Mouse (Mus musculus): Measurements from ENCODE around the gene Hist1h1t.

Gene Hist1h1t

GRCm38 (mm10) chr13:23737091-23737490 is 41.5 kb downstream of the Hist1h1t start:
- DNase-seq (ENCODE audit: low spot score), result no peak

- DNase-seq (ENCODE audit: low spot score), result no peak
Measured at GRCm38 (mm10) chr13:23738041-23738440, 42.4 kb downstream of the Hist1h1t start.

DNA sequence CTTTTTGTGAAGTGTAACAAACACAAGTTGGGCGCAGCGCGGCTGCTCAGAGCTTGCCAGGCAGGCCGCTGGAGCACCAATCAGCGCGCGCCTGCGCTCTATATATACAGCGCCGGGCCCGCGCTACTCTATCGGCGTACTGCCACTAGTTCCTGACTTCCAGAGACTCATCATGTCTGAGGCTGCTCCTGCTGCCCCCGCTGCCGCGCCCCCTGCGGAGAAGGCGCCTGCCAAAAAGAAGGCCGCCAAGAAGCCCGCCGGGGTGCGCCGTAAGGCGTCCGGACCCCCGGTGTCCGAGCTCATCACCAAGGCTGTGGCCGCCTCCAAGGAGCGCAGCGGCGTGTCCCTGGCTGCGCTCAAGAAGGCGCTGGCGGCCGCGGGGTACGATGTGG is 43.1 kb downstream of the Hist1h1t start, which contains the start of gene Hist1h1c:
Gene Hist1h1c, plus strand, starts transcription at position 132 of the 392 bp plus-strand sequence.
- DNase-seq (ENCODE audit: low spot score), result peak; percentile 91

DNA sequence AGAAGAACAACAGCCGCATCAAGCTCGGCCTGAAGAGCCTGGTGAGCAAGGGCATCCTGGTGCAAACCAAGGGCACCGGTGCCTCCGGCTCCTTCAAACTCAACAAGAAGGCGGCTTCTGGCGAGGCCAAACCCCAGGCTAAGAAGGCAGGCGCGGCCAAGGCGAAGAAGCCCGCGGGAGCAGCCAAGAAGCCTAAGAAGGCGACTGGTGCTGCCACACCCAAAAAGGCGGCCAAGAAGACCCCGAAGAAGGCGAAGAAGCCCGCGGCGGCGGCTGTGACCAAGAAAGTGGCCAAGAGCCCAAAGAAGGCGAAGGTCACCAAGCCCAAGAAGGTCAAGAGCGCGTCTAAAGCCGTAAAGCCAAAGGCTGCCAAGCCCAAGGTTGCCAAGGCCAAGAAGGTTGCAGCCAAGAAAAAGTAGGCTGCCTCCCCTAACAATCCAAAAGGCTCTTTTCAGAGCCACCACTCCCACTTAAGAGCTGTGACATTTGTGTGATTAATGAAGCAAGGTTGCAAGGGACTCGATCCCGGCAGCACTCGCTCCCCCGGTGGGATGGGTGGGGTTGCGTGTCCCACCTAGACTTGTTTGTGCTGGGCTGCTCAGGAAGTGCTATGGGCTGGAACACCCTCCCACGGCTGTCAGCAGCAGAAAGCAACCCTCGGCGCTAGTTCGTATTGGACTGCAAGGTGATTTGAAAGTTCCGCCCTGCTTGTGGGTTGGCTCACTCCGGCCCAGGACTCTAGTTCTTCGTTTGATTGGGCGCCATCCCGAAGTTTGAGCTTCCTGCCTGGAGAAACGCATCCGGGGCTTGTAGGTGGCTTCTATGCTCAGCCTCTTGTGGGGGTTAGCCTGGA is 43.7 kb downstream of the Hist1h1t start:
- peak; percentile 94 for DNase-seq (ENCODE audit: low spot score)

DNA sequence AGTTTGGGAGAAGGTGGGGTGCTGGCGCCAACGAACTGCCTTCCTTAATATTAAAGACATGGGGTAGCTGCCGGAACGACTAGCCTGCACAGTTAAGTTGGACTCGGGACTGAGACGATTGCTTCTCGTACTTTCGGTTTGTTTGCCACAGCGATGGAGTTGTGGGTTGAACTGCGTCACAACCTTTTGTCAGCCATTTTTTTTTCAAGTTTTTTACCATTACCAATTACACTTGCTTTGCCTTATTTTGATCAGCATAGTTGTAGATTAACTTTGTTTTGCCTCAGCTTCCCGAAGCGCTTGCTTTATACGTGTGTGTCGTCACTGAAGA is 44.3 kb downstream of the Hist1h1t start:
- no peak for DNase-seq (ENCODE audit: low spot score)

DNA sequence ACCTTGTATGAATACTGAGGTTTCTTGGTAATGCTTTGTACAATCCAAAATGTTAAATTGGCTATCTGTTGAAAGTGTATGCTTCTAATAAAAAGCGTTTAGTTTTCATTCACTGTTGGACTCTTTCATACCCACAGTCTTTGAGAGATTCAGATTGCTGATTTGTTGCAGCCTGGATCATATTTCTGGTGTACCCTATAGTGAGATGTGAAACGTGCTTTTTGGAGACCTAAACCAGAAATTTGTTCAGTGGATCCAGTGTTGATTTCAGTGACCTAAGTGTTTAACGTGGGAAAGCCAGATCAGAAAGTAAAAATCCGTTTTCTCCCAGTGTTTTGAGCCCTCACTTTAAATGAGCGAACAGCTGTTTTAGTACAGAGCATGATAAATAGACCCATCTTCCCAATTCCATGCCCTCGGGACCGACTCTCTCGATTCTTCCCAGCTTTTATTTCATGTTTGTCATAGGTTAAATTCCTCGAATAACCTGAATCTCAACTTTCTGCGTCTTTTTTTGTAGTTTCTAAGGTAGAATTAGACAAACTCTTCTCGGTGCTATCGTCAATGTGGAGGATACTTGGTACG is 44.7 kb downstream of the Hist1h1t start:
- DNase-seq (ENCODE audit: low spot score), result no peak

GRCm38 (mm10) chr13:23740910-23741309 is 45.3 kb downstream of the Hist1h1t start:
- no peak for DNase-seq (ENCODE audit: low spot score)

GRCm38 (mm10) chr13:23742007-23742406 is 46.4 kb downstream of the Hist1h1t start:
- no peak for DNase-seq (ENCODE audit: low spot score)

DNA sequence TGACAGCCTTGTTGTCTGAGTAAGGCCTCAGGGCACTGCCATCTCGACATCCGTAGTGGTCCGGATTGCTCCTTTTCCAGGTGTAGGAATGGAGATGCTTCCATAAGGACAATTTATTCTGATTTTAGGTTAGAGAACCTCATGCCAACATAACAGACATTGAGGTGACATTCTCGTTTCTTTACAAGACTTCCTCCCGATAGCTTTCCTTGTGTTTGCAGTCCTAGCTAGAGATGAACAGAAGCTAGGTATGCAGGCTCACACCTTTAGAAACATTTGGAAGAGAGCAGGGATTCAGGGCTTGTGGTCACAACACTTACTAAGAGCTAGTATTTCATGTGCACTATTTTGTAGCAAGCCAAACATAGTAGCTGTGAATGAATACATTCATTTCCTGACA is 47.6 kb downstream of the Hist1h1t start:
- DNase-seq (ENCODE audit: low spot score), result no peak

DNA sequence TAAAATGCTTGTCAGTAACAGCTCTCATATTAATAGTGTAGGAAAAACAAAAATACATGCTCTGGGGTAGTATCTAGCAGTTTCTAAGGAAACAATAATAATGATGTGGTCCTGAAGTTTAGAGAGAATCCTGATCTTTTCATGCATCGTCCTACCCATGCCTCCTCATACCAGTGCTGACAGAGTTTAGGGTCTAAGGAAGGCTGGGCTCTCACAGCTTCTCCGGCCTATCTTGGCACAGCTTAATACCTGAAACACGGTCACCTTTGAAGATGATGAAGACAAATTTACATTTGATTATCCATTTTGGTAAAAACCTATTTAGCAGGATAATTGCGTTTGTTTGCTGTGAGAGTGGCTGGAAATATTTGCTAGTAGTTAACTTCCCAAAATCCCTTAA is 48.3 kb downstream of the Hist1h1t start:
- peak; percentile 65 for DNase-seq (ENCODE audit: low spot score)

DNA sequence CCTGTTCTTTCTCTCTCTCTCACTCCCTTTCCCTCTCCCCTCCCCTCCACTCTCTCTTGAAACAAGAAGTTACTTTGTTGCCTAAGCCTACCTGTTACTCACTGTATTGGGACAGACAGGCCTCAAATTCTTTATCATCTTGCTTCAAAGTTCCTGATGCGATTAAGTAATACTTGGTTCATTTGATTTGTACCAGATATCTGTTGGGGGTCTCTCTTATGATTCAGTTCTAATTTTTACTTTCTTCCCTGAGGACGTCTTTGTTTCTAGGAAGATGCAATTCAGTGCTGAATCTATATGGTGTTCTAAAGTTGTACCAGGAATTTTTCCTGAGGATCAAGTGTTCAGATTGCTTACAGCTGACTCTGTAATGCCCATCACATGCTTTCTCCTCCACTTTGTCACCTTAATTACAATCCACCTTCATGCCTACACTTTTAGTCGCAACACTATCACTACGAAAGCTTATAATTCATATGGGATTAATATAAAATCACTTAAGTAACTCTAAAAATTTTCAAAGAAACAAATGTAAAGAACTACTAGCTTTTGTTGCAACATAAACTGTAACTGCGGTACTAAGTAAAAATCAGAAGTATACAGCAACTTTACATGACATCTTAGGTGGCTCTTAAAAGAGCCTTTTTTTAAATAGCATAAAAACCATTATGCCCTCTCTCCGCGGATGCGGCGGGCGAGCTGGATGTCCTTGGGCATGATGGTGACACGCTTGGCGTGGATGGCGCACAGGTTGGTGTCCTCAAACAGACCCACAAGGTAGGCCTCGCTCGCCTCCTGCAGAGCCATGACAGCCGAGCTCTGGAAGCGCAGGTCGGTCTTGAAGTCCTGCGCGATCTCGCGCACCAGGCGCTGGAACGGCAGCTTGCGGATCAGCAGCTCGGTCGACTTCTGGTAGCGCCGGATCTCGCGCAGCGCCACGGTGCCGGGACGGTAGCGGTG is 49.1 kb downstream of the Hist1h1t start:
- peak; percentile 59 for DNase-seq (ENCODE audit: low spot score)

DNA sequence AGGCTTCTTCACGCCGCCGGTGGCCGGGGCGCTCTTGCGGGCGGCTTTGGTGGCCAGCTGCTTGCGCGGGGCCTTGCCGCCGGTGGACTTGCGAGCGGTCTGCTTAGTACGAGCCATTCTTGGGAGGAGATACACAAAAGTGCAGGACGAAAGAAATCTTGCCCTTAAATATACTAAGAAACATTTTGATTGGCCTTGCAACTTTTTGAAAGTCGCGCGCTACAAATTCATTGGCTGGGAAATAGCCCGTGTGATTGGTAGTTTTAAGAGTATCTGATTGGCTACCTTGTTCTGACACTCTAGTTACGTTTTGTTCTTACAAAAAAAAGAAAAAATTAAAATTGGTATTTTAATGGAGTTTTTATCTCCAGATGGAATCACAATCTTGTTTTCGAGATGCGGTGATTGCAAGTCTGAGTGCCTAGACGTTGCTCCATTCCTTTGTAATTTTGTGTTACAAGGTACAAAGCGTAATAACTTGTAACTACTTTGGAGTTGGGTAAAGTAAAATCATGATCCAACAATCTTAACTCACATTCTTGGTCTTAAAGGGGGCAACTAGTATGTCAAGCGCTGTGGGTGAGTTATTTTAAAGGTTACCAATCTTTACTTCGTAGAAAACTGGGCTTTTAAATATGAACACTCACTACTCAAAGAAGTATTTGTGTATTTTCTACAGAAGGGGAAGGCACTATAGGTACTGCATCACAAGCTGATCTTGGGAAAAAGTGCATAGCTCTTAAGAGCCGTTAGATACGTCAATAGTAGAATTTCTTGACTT is 50.0 kb downstream of the Hist1h1t start, which contains the start of gene Hist1h3c:
Gene Hist1h3c, minus strand, starts transcription at position 222 of the 781 bp plus-strand sequence.
- peak; percentile 87 for DNase-seq (ENCODE audit: low spot score)

Measured in embryo, embryonic 10 days (tissue).